Comparison of ENCODE assay signal across 12 mouse cellular contexts in the genomic region with DNA sequence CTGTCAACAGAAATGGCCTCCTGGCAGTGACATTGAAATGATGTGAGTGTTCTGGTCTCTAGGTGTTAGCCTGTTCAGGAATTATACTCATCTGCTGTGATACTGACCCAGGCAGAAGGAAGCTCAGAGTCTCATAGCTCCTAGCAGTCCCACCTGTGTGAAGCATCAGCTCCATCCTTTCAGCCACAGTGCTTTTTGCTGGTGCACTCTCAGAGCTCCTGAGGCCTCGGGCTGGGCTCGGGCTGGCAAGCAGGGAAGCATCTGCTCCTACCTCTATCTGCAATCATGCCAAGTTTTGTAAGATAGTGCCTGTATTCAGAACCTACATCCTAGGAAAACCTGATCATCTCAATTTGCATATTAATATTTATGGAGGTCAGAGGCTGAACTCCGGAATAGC.
"Had no signal": no experiment of that assay in that cellular context is flagged by ENCODE, and none has a peak within 500 bp of the region (broad histone marks: within the 10 kb centered on the region; RNA-seq: fewer than 3 reads in every experiment).

No protein-coding gene starts in this region.

- DNase-seq: kidney, adult 9 months; kidney, postnatal 14 days; kidney, postnatal 4 days; layer of hippocampus, adult 9-11 months; layer of hippocampus, postnatal 36 days; liver; lung, adult 18-20 months; lung, postnatal 10 days; lung, postnatal 36 days; thymus, adult 2 months; thymus, postnatal 14 days; thymus, postnatal 4 days had no signal
